Mouse (Mus musculus) embryonic fibroblast, embryonic 13.5 days (primary cell): ENCODE results near the gene Rreb1. TPM values are rescaled to one million over a fixed set of nuclear protein-coding genes. Genes with fewer than 3 reads are reported as not detected.
A peak's percentile ranks its signal among the peaks of the same experiment; 100 is the strongest.

Source experiments
- H3K27ac ChIP-seq: 2 replicates; pipeline ENCODE4 v1.5.1; 2012; ENCODE audit warnings: low read length, control low read depth, inconsistent platforms; ENCODE audit not compliant: insufficient read depth
- H3K4me1 ChIP-seq: 2 replicates; pipeline ENCODE4 v1.6.1; 2011; ENCODE audit warnings: low read length; ENCODE audit not compliant: control insufficient read depth, insufficient read depth
- H3K4me3 ChIP-seq: 2 replicates; pipeline ENCODE4 v1.5.1; 2011; ENCODE audit warnings: mild to moderate bottlenecking, control low read depth, low read length; ENCODE audit not compliant: insufficient read depth
- CTCF ChIP-seq: IDR thresholded peaks from 2 replicates; pipeline ENCODE4 v1.5.1; 2011; ENCODE audit warnings: mild to moderate bottlenecking, control low read depth, low read length, moderate library complexity, borderline replicate concordance; ENCODE audit not compliant: insufficient read depth
- POLR2A ChIP-seq: IDR thresholded peaks from 2 replicates; pipeline ENCODE4 v1.6.1; 2011; ENCODE audit warnings: low read depth, mild to moderate bottlenecking, control low read depth, low read length, moderate library complexity
- polyA plus RNA-seq: library from polyadenylated mRNA; stranded (reverse); fragments of >200 nt; gene quantifications from 2 replicates; pipeline ENCODE4 v1.2.4, GENCODE M21; 2011; ENCODE audit warnings: low read depth; ENCODE audit not compliant: missing spikeins, insufficient read length

The Rreb1 gene
- polyA plus RNA-seq, 1 experiment: 14.1 TPM

DNA sequence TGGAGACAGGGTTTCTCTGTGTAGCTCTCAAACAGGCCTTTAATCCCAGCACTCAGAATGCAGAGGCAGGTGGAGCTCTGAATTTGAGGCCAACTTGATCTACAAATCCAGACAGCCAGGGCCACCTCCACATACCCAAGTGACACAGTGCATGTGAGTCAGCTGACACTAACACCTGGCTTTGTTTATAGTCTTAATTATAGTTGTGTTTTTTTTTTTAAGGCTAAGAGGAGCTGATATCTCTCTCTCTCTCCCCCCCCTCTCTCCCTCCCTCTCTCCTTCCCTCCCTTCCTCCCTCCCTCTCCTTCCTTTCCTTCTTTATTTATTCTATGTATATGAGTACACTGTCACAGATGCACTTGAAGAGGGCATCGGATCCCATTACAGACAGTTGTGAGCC is 86.5 kb downstream of the Rreb1 start:
- TF ChIP-seq CTCF (no peak), POLR2A (no peak)
- H3K27ac ChIP-seq: no peak overlapping the region
- peaks cover 16% of the 10 kb centered on the region for H3K4me1 ChIP-seq
- no peak overlapping the region for H3K4me3 ChIP-seq

DNA sequence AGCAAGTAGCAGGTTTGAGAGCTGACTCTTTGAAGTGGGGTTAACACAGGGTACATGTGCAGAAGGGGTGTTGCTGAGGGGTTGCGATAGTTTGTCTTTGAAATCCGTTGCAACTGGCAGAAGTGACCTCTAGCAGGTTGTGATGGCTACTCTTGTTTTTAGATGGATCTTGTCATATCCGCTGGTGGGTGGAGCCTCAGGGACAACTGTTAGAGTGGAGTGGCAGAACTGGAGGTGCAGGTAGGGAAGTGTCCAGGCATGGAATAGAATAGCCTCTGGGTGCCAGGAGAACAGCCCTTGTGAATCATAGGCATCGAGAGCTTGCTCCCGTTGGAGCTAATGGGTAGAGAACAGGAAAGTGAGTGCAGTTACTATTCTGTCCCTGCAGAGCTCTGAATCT is 88.1 kb downstream of the Rreb1 start:
- H3K27ac ChIP-seq: no peak overlapping the region
- H3K4me1 ChIP-seq: peaks cover 16% of the 10 kb centered on the region
- no peak overlapping the region for H3K4me3 ChIP-seq
- TF ChIP-seq POLR2A (no peak), CTCF (no peak)

DNA sequence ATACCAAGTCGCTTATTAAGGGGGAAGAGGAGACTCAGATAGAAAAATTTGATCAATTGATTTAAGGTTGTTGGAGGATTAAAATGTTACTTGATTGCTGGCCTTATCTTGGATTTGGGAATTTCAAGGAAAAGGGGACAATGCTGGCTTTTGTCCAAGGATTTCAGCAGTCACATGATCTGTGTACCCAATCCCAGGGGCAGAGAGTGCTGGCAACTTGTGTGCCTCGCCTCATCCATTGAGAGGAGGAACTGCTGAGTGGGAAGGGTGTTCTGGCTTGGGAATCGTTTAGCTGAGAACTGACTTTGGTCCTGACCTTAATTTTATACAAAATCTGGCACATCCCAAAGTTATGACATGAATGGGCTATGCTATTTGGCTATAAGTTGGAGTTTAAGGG is 88.6 kb downstream of the Rreb1 start:
- Histone ChIP-seq H3K4me3 (no peak overlapping the region), H3K27ac (peak overlapping the region; percentile 2; the same call in 1 of the 2 replicates), H3K4me1 (peaks cover 16% of the 10 kb centered on the region)
- no peak for TF ChIP-seq CTCF
- no peak for TF ChIP-seq POLR2A

- Histone ChIP-seq H3K4me1 (0 out of 2 replicates have a peak, but pooled peaks cover 2% of the 10 kb centered on the region), H3K27ac (no peak overlapping the region), H3K4me3 (no peak overlapping the region)
- TF ChIP-seq CTCF (no peak), POLR2A (no peak)
Observed at GRCm38 (mm10) chr13:37870118-37870908, 92.1 kb downstream of the Rreb1 start.

- TF ChIP-seq POLR2A (no peak), CTCF (no peak)
- H3K4me1 ChIP-seq: 0 out of 2 replicates have a peak, but pooled peaks cover 2% of the 10 kb centered on the region
- H3K4me3 ChIP-seq: no peak overlapping the region
- no peak overlapping the region for H3K27ac ChIP-seq
Observed at GRCm38 (mm10) chr13:37872142-37872835, 94.1 kb downstream of the Rreb1 start.

DNA sequence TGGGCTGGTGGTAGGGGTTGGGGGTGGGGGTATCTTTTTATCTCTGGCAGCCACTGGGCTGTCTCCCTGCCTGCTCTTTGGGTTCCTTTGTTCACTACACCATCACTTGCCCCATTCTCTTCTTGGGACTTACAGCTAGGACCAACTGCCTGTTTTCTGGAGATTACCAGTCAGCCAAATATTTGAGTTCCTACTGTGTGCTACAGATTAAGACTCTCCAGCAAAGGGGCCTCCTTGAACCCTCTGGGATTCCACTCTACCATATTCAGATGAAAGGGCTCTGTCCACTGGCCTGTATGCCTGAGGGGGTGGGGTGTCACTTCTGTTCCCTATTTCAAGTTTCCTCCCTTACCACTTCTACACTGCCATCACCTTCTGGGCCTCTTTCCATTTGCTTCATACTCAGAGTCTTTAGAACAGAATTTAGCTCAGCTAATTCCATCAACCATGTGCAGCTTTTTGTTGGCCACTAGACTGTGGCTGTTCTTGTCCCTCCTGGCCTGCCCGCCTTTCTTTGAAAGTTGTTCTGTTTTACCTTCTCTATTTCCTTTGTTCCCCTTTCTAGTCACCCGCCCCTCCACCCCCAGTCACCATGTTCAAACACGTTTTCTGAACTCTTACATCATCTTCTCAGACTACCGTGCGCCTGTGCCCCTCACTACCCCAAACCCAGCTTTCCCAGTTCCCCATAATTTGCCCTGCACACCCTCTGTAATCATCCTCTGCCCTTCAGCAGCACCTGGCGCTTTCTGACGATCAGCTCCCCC is 95.1 kb downstream of the Rreb1 start:
- Histone ChIP-seq H3K4me1 (no peaks in the 10 kb centered on the region), H3K27ac (no peak overlapping the region), H3K4me3 (no peak overlapping the region)
- TF ChIP-seq CTCF (no peak), POLR2A (no peak)

- TF ChIP-seq CTCF (no peak), POLR2A (no peak)
- no peak overlapping the region for H3K4me3 ChIP-seq
Observed at GRCm38 (mm10) chr13:37875919-37876318, 97.7 kb downstream of the Rreb1 start.

DNA sequence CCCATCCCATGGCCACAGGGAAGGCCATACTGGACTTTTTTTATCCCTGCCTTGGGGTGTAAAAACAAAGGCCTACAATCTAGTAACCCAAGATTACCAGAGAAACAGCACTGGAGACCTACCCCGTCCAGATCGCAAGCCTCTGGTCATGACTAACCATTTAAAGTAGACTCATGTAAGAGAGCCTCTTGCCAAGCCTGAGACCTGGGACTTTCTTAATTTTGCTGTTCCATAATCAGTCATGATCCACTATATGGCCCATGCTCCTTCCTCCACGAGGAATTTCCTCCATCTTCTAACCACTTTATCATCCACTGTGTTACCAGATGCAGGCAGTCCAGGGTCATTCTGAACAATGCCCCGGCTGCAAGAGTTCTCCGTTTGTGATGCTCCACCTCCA is 98.2 kb downstream of the Rreb1 start:
- Histone ChIP-seq H3K4me1 (peaks cover 11% of the 10 kb centered on the region), H3K4me3 (no peak overlapping the region), H3K27ac (no peak overlapping the region)
- TF ChIP-seq POLR2A: no peak
- TF ChIP-seq CTCF: no peak

More at GRCm38 (mm10) chr13:37875919-37876318, 97.7 kb downstream of the Rreb1 start:
- Histone ChIP-seq H3K4me1 (peaks cover 11% of the 10 kb centered on the region), H3K27ac (no peak overlapping the region)

DNA sequence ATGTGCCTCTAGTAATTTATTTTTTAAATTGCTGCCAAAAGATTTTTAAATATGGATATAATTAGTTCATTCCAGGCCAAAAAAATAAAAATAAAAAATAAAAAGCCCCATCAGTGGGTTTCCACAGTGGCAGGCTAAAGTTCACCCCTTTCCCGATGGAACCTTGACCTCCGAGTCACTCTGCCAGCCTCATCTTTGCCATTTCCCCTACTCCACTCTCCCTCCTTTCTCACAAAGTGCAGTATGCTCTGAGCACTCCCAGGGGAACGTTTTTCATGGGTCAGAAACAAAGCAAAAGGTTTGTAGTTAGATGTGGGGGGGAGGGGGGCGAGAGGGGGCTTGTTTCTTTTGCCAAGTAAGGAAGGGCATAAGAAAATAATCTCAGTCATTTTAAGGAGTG is 98.6 kb downstream of the Rreb1 start:
- H3K4me3 ChIP-seq: no peak overlapping the region
- no peak for TF ChIP-seq CTCF
- TF ChIP-seq POLR2A: no peak
- H3K27ac ChIP-seq: no peak overlapping the region
- H3K4me1 ChIP-seq: peaks cover 11% of the 10 kb centered on the region
